Mouse (Mus musculus): Measurements from ENCODE around the gene Lrrc75b. TPM values are rescaled to one million over a fixed set of nuclear protein-coding genes. Genes with fewer than 3 reads are reported as not detected.
A peak's percentile ranks its signal among the peaks of the same experiment; 100 is the strongest.
"Not testable (repeated sequence)": the region's sequence is repeated elsewhere in the genome, so short reads cannot be mapped to it uniquely, and the experiment has no call there.

Gene Lrrc75b
- polyA plus RNA-seq, 1 experiment from 2014 or later = 6.3 TPM

DNA sequence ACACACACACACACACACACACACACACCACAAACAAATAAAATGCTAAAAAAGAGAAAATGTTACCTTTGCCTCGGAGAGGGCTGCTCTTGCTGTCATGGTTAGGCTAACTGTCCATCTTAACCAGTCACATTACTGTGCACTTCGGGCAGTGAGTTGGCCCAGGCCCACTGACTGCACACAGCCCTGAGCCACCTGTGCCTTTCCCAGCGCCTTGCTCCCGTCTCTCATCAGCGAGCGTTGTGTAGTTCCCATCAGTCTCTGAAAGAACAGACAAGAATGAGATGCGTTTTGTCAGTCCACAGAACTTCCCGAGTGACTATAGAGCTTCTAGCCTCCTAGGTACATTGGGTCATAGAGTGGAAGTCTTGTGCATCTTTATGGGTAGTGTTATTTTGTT, 25.9 kb downstream of the Lrrc75b start:
- H3K9ac ChIP-seq = no peak overlapping the region
- no peaks in the 10 kb centered on the region for H3K9me3 ChIP-seq (replicated peaks)
- peaks cover 44% of the 10 kb centered on the region for H3K36me3 ChIP-seq
- no peak for ATAC-seq (ENCODE audit: insufficient number of reproducible peaks, low FRiP score, low TSS enrichment, low read depth)
- H3K4me2 ChIP-seq (replicated peaks) = no peak overlapping the region
- no peak overlapping the region for H3K27ac ChIP-seq (replicated peaks)
- H3K4me1 ChIP-seq = no peaks in the 10 kb centered on the region
- WGBS = 95% methylated on average over 8 of the region's 8 CpGs
- H3K27me3 ChIP-seq = no peaks in the 10 kb centered on the region
- H3K4me3 ChIP-seq (replicated peaks) = no peak overlapping the region

- no peaks in the 10 kb centered on the region for H3K9me3 ChIP-seq (replicated peaks)
- H3K4me1 ChIP-seq = no peaks in the 10 kb centered on the region
- H3K27me3 ChIP-seq = no peaks in the 10 kb centered on the region
- no peak for ATAC-seq (ENCODE audit: insufficient number of reproducible peaks, low FRiP score, low TSS enrichment, low read depth)
- H3K27ac ChIP-seq (replicated peaks) = no peak overlapping the region
- H3K4me3 ChIP-seq (replicated peaks) = no peak overlapping the region
- no peak overlapping the region for H3K4me2 ChIP-seq (replicated peaks)
- 81% methylated on average over 9 of the region's 9 CpGs for WGBS
- H3K36me3 ChIP-seq = peaks cover 52% of the 10 kb centered on the region
- H3K9ac ChIP-seq = no peak overlapping the region
Observed at GRCm38 (mm10) chr10:75531532-75532090, 28.5 kb downstream of the Lrrc75b start.

DNA sequence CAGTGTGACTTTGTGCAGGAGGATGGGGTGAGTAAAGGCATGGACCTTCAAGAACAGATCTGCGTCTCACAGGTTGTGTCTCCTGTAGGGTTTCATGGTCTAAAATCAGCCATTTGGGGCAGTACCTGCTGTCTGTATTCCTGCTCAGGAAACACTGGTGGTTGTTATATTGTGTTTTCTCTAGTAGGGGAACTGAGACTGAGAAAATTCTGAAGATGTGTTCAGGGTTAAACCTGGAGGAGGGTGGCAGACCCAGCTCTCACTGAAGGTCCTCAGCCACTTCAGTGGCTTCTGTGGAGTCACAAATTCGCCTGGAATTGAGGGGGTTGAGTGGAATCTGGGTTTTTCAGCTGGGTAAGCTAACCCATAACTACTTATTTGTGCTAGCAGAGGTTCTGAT, 29.8 kb downstream of the Lrrc75b start:
- no peak for ATAC-seq (ENCODE audit: insufficient number of reproducible peaks, low FRiP score, low TSS enrichment, low read depth)
- H3K4me3 ChIP-seq (replicated peaks) = no peak overlapping the region
- H3K36me3 ChIP-seq = peaks cover 49% of the 10 kb centered on the region
- no peaks in the 10 kb centered on the region for H3K9me3 ChIP-seq (replicated peaks)
- no peak overlapping the region for H3K9ac ChIP-seq
- H3K4me2 ChIP-seq (replicated peaks) = no peak overlapping the region
- 92% methylated on average over 2 of the region's 2 CpGs for WGBS
- H3K27ac ChIP-seq (replicated peaks) = no peak overlapping the region
- H3K4me1 ChIP-seq = no peaks in the 10 kb centered on the region
- H3K27me3 ChIP-seq = no peaks in the 10 kb centered on the region

- WGBS = 93% methylated on average over 9 of the region's 9 CpGs
- ATAC-seq (ENCODE audit: insufficient number of reproducible peaks, low FRiP score, low TSS enrichment, low read depth); H3K27ac ChIP-seq (replicated peaks): not testable (repeated sequence)
Observed at GRCm38 (mm10) chr10:75525450-75525849, 34.7 kb downstream of the Lrrc75b start.

GRCm38 (mm10) chr10:75521643-75522042, 38.5 kb downstream of the Lrrc75b start:
- no peak for ATAC-seq (ENCODE audit: insufficient number of reproducible peaks, low FRiP score, low TSS enrichment, low read depth)
- WGBS = 83% methylated on average over 4 of the region's 4 CpGs
- Histone ChIP-seq H3K9me3 (replicated peaks) (no peaks in the 10 kb centered on the region), H3K4me1 (peaks cover 24% of the 10 kb centered on the region), H3K36me3 (peaks cover 57% of the 10 kb centered on the region), H3K9ac (no peak overlapping the region), H3K27ac (replicated peaks) (no peak overlapping the region), H3K4me3 (replicated peaks) (no peak overlapping the region), H3K27me3 (no peaks in the 10 kb centered on the region), H3K4me2 (replicated peaks) (no peak overlapping the region)

More at GRCm38 (mm10) chr10:75525450-75525849, 34.7 kb downstream of the Lrrc75b start:
- H3K4me2 ChIP-seq (replicated peaks); H3K9ac ChIP-seq; H3K27me3 ChIP-seq; H3K9me3 ChIP-seq (replicated peaks); H3K4me3 ChIP-seq (replicated peaks): not testable (repeated sequence)
- Histone ChIP-seq H3K4me1 (peaks cover 12% of the 10 kb centered on the region), H3K36me3 (peaks cover 55% of the 10 kb centered on the region)

DNA sequence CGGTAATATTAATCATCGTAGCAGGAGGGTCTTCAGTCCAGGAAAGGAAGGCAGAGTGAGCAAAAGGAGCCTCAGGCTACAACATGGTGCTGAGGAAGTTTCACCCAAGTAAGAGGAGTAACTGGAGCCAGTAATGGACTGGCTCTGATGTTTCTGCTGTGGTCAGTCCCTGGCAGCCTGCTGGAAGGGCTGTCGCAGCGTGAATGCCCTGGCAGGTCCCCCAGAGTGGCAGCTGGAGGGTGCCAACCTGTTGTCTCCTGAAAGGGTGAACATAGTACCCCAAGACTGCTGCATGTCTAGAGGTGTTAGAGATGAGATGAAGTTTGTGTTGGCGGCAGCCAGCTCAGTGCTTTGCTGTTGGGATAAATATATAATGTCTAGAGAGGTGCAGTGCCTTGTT, 39.5 kb downstream of the Lrrc75b start:
- Histone ChIP-seq H3K27me3 (no peaks in the 10 kb centered on the region), H3K4me2 (replicated peaks) (no peak overlapping the region), H3K4me1 (peaks cover 34% of the 10 kb centered on the region), H3K9me3 (replicated peaks) (no peaks in the 10 kb centered on the region), H3K4me3 (replicated peaks) (no peak overlapping the region), H3K9ac (no peak overlapping the region), H3K27ac (replicated peaks) (no peak overlapping the region), H3K36me3 (peaks cover 49% of the 10 kb centered on the region)
- no peak for ATAC-seq (ENCODE audit: insufficient number of reproducible peaks, low FRiP score, low TSS enrichment, low read depth)
- 91% methylated on average over 5 of the region's 5 CpGs for WGBS

DNA sequence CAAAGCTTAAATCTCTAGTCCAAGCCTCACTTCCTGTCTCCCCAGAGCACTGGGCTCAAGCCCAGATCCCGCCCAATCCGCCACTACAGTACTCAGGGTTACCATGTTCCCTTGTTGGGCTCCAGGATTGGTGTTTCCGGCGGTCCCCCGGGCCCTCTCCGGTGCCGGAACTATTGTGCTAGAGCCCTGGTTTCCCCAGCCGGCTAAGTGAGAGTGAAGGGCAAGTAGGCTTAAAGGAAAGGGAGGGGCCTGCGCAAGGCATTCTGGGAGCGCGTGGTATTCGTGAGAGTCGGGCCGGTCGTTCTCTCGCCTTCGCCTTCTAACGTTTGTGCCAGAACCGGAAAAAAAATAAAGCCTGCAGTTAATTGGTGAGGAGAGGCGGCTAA, 42.4 kb downstream of the Lrrc75b start, which contains the start of gene Gucd1:
TSS of gene Gucd1 (minus strand) at position 215 of the 386 bp plus-strand sequence.
- WGBS = under 1% methylated on average over 20 of the region's 20 CpGs
- Histone ChIP-seq H3K4me3 (replicated peaks) (peak within 1 kb of the TSS; percentile 96), H3K27ac (replicated peaks) (peak within 1 kb of the TSS; percentile 97)

DNA sequence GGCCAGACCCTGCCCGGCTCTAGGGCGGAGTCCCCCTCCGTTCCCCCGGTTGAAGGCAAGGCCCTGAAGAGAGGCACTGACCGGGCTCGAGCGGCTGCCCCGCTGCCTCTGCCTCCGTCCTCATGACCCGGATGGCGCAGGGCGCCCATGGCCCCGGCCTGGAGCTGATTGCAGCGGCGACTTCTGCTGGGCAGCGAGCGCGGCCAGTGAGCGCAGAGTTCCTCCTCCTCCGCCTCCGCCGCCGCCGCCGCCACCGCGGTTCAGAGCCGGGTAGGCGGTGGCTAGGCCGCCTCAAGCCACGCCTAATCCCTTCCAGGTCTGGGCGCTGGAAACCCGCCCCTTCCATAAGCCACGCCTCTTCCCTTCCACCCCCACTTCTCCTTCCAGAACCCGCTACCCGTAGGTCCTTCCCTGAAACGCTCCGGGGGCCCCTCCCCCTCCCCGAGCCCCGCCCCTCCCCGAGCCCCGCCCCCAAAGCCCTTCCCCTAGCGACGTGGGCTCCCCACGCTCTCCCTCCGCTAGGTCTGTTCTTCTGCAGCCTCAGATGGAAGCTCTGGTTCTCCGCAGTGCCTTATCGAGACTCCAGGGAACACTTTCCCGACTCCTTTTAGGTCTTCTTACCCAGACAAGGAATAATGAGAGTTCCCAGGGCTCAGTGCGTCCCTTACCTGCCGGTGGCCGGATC, 42.9 kb downstream of the Lrrc75b start, which contains the start of gene Snrpd3:
TSS of gene Snrpd3 (plus strand) at position 479 of the 685 bp plus-strand sequence.
- peak within 1 kb of the TSS; percentile 97 for H3K27ac ChIP-seq (replicated peaks)
- H3K9me3 ChIP-seq (replicated peaks) = no peaks in the 10 kb centered on the region
- no peaks in the 10 kb centered on the region for H3K27me3 ChIP-seq
- peak; percentile 98 for ATAC-seq (ENCODE audit: insufficient number of reproducible peaks, low FRiP score, low TSS enrichment, low read depth)
- WGBS = 1% methylated on average over 49 of the region's 52 CpGs
- H3K4me3 ChIP-seq (replicated peaks) = peak within 1 kb of the TSS; percentile 96
- peak within 1 kb of the TSS; percentile 99 for H3K9ac ChIP-seq
- H3K4me2 ChIP-seq (replicated peaks) = peak within 1 kb of the TSS; percentile 81
- peaks cover 31% of the 10 kb centered on the region for H3K36me3 ChIP-seq
- H3K4me1 ChIP-seq = peaks cover 39% of the 10 kb centered on the region

More for the DNA sequence above, 42.4 kb downstream of the Lrrc75b start, which contains the start of gene Gucd1:
- peaks cover 39% of the 10 kb centered on the region for H3K4me1 ChIP-seq
- H3K36me3 ChIP-seq = peaks cover 35% of the 10 kb centered on the region
- H3K9me3 ChIP-seq (replicated peaks) = no peaks in the 10 kb centered on the region
- H3K9ac ChIP-seq = peak within 1 kb of the TSS; percentile 99
- H3K4me2 ChIP-seq (replicated peaks) = peak within 1 kb of the TSS; percentile 81
- peak; percentile 91 for ATAC-seq (ENCODE audit: insufficient number of reproducible peaks, low FRiP score, low TSS enrichment, low read depth)
- no peaks in the 10 kb centered on the region for H3K27me3 ChIP-seq

- WGBS = under 1% methylated on average over 12 of the region's 12 CpGs
- Histone ChIP-seq H3K4me3 (replicated peaks) (peak overlapping the region; percentile 96), H3K9me3 (replicated peaks) (no peaks in the 10 kb centered on the region), H3K4me2 (replicated peaks) (peak overlapping the region; percentile 81), H3K9ac (peak overlapping the region; percentile 99), H3K27ac (replicated peaks) (peak overlapping the region; percentile 97), H3K36me3 (peaks cover 32% of the 10 kb centered on the region), H3K4me1 (peaks cover 37% of the 10 kb centered on the region), H3K27me3 (no peaks in the 10 kb centered on the region)
- ATAC-seq (ENCODE audit: insufficient number of reproducible peaks, low FRiP score, low TSS enrichment, low read depth) = no peak
Observed at GRCm38 (mm10) chr10:75516724-75517072, 43.4 kb downstream of the Lrrc75b start.

DNA sequence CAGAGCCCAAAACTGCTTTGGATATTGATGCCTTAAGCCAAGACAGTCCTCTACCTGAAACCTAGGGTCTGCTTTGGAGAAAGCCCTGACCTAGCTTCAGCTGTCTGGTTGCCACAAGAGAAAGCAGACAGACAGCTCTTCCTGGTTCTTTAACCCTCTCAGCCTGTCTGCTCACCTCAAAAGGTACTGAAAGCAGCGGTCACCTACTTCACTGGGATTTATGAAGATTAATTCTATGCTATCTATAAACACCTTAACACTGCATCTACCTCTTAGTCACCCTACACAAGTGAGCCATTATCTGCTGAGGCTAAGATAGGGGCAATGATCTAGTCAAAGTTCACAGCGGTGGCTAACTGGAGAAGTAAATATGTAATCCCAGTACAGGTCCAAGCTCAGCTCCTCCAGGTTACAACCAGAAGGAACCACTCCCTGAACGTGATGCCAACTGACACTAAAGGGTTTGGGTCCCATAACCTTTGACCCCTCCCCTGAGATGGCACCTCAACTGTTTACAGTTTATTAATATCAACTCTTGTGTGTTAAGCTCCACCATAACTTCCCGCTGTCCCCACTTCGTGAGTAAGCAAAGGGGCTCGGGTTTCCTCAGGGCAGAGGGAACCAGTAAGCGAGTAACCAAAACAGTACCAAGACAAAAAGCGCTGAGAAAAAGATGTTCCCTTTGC, 43.9 kb downstream of the Lrrc75b start:
- Histone ChIP-seq H3K27ac (replicated peaks) (peak overlapping the region; percentile 97), H3K9ac (peak overlapping the region; percentile 99), H3K9me3 (replicated peaks) (no peaks in the 10 kb centered on the region), H3K4me1 (peaks cover 34% of the 10 kb centered on the region), H3K4me3 (replicated peaks) (peak overlapping the region; percentile 96), H3K27me3 (no peaks in the 10 kb centered on the region), H3K4me2 (replicated peaks) (peak overlapping the region; percentile 81), H3K36me3 (peaks cover 32% of the 10 kb centered on the region)
- WGBS = 24% methylated on average over 8 of the region's 8 CpGs
- ATAC-seq (ENCODE audit: insufficient number of reproducible peaks, low FRiP score, low TSS enrichment, low read depth) = no peak

- no peak overlapping the region for H3K9ac ChIP-seq
- peaks cover 32% of the 10 kb centered on the region for H3K36me3 ChIP-seq
- ATAC-seq (ENCODE audit: insufficient number of reproducible peaks, low FRiP score, low TSS enrichment, low read depth) = no peak
- peak overlapping the region; percentile 96 for H3K4me3 ChIP-seq (replicated peaks)
- WGBS = 55% methylated on average over 4 of the region's 4 CpGs
- peak overlapping the region; percentile 81 for H3K4me2 ChIP-seq (replicated peaks)
- H3K9me3 ChIP-seq (replicated peaks) = no peaks in the 10 kb centered on the region
- no peaks in the 10 kb centered on the region for H3K27me3 ChIP-seq
- peaks cover 27% of the 10 kb centered on the region for H3K4me1 ChIP-seq
- no peak overlapping the region for H3K27ac ChIP-seq (replicated peaks)
Observed at GRCm38 (mm10) chr10:75515216-75516037, 44.7 kb downstream of the Lrrc75b start.

Data from embryonic facial prominence, embryonic 15.5 days (tissue).